Mouse (Mus musculus) heart, postnatal 36 days (tissue): ENCODE data around the gene Tex35. TPM values are rescaled to one million over a fixed set of nuclear protein-coding genes. Genes with fewer than 3 reads are reported as not detected.

Experiments
- DNase-seq, 2 experiments: peaks; one replicate each; pipeline ENCODE4 v3.0.0; 2021 to 2022
- intact Hi-C: fragments of 180-260 bp; cut with DNase I; formaldehyde crosslinking; loops from one replicate; pipeline ENCODE4 v1.15.1; 2025
- total RNA-seq, 2 experiments: library from RNA; stranded (reverse); gene quantifications; 2 replicates each; pipeline ENCODE4 v1.2.3; 2021

The Tex35 gene
- total RNA-seq: not detected

- no peak for DNase-seq
- intact Hi-C loops: no loop called here
Observed at GRCm38 (mm10) chr1:157108580-157108979, at the start of gene Tex35. Gene Tex35, minus strand, starts transcription at chr1:157108680.

DNA sequence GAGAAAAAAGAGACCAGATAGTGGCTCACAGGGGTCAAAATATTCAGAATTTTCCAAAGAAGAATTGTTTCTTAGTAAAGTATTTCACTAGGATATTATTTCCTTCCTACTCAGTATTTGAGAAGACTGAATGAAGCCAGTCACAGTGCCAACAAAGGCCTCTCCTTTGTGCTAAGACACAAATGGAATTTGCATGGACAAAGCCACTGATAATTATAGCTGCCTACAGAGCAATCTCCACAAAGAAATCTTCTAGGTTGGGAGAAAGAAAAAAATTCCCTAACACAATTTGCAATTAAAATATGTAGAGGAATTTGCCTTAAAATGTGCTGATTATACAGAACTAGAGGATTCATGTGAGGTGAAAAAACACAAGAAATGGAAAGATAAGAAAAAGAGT is 45.3 kb upstream of the Tex35 start:
- DNase-seq: no peak
- intact Hi-C loops: no loop called here

- no peak for DNase-seq
- intact Hi-C loops: no loop called here
Observed at GRCm38 (mm10) chr1:157150107-157150506, 41.6 kb upstream of the Tex35 start.

DNA sequence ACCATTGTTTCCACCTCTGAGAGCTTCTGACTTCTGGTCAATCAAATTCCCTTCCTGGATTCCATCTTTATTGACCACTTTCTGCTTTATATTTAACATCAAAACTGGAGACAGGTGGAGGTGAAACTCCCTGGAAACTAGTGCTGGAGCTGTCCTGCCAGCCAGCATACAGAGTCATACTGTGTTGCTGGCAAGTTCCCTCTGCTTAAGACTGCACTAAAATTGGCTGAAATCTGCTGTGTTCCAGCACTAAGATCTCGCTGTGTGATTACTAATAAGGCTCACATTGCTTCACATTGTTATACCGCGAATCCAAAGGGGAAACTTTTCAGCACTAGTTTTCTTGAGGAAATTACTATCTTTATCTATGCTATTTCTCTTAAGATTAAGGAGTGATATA is 36.1 kb upstream of the Tex35 start:
- DNase-seq: no peak
- intact Hi-C loops: loop anchor here (5.0 kb wide), 1 partner anchor 133 kb away; no protein-coding TSS in a partner anchor

DNA sequence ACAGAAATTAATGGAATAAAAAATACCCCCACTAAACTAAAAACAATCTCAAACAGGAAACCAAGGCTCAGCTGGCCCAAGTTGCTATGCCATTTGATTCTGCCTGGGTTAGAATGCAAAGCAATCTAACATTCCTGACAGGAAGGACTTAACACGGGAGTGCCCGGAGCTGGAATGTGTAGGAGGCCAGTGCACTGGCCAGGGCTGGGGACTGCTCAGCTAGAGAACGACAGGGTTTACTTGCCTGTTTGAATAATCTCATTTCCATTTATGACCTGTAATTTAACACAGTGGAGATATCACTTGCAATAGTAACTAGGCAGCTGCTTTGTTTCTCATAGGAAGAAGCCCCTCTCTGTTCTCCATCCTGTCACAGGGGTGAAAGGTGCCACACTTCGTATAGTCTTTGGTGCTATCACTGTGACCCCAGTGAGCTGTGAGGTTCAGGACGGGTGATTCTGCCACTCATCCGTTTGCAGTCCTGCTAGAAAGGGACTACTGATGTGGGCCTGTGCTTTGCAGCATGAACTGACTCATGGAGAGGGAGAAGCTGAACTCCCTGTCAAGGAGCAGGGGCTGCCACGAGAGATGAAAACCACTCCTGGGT is 34.9 kb upstream of the Tex35 start:
- intact Hi-C loops: no loop called here
- no peak for DNase-seq

GRCm38 (mm10) chr1:157141014-157141413 is 32.5 kb upstream of the Tex35 start:
- intact Hi-C loops: no loop called here
- no peak for DNase-seq

GRCm38 (mm10) chr1:157137854-157138241 is 29.4 kb upstream of the Tex35 start:
- intact Hi-C loops: loop anchor here (10.0 kb wide), 1 partner anchor 397 kb away; no protein-coding TSS in a partner anchor

GRCm38 (mm10) chr1:157137132-157137853 is 28.8 kb upstream of the Tex35 start:
- DNase-seq: no peak
- intact Hi-C loops: loop anchor here (10.0 kb wide), 1 partner anchor 398 kb away; no protein-coding TSS in a partner anchor

More at GRCm38 (mm10) chr1:157137854-157138241, 29.4 kb upstream of the Tex35 start:
- no peak for DNase-seq

DNA sequence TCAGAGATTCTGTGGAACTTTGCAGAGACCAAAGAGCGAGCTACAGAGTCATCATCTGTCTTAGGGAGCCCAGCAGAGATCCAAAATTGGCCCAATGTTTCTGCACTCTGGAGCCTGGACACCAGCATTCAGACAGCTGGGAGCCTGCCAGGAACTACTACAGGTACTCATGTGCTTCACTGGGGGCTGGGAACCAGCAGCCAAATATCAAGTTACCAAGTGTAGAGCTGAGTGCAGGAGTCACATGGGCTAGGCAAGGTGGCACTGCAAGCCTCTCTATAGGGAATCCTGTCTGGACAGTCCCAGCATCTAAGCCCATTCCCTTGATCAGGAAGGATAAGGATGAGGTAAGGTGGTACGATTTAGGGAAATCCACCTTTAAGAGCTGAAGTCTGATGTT is 19.7 kb upstream of the Tex35 start:
- DNase-seq: peak in 1 of 2 experiments; percentile 20
- intact Hi-C loops: no loop called here

GRCm38 (mm10) chr1:157123836-157124235 is 15.4 kb upstream of the Tex35 start:
- intact Hi-C loops: no loop called here
- DNase-seq: no peak

DNA sequence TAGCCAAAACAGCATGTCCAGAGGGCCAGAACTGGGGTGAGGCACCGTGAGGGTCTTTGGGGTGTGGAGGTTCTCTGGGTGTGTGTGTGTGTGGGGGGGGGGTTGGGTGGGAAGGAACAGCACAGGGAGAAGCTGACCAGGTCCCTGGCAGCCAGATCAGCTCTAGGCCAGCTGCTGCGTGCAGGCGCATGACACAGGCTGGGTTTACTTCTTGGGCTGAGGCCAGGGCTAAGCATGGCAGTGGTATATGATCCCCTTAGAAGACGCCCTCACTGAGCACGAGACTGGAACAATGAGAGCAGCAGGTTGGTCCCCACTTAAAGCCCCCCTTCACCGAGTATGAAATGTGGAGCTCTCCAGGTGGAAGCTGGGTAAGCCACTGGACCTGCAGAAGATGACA is 10.7 kb upstream of the Tex35 start:
- intact Hi-C loops: no loop called here
- DNase-seq: no peak

DNA sequence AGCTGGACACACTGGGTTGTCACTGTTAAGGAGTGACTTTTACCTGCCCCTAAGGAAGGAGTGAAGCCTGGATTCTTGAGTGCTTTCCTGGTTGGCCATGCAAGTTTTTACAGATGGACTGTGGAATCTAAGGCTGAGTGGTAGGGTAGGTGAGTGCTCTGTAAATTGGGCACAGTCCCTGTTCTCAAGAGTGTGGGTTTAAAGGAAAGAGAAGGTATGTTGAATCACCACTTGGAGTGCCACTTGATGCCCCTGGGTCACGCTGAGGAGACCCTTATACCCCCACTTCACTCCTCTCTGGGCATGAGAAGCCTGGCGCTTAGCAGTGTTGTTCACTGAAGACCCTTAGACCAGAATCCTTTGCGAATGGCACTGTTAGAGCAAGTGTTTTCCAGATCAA is 9.0 kb upstream of the Tex35 start:
- intact Hi-C loops: no loop called here
- no peak for DNase-seq

DNA sequence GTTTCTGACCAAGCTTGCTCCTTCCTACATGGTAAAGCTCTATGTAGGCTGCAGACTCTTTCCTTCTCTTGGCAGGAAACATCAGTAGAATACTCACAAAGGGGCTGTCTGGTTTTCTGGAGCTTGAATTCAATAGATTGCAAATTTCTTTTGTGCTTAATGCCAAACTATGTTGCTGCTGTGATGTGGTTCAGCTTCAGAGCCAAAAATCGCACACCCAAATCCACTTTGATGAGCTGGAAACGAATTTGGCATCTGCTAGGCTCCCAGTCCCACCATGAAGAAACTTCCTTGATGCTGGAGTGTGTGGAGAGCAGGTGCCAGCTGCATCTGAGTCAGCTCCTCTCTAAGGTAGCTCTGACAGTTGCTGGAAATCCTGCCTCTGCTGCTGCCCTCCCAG is 6.0 kb upstream of the Tex35 start:
- no peak for DNase-seq
- intact Hi-C loops: no loop called here

GRCm38 (mm10) chr1:157110287-157110835 is 1.9 kb upstream of the Tex35 start:
- DNase-seq: no peak
- intact Hi-C loops: no loop called here

GRCm38 (mm10) chr1:157101122-157101865 is 7.2 kb downstream of the Tex35 start:
- peak; percentile 31 to 47 for DNase-seq
- intact Hi-C loops: no loop called here

- intact Hi-C loops: no loop called here
- no peak for DNase-seq
Observed at GRCm38 (mm10) chr1:157095534-157095933, 12.9 kb downstream of the Tex35 start.

DNA sequence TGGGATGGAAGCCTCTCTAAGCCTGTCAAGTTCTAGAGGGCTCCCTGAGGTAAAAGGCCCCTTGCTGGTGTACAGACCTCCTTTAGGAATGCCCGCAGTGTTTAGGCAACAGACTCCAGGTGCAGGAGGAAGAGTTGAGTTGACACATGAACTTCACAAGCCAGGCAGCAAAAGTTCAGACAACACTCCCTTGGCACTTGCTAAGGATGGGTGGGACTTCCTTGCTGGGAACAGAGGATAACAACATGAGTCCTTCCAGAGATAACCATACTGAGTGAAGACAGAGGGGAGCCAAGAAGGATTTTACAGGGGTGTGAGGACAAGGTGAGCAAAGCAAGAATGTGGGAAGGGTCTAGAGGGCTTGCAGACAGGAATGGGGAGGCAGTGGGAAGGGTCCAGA is 15.9 kb downstream of the Tex35 start:
- intact Hi-C loops: no loop called here
- DNase-seq: no peak

- no peak for DNase-seq
- intact Hi-C loops: no loop called here
Observed at GRCm38 (mm10) chr1:157092140-157092539, 16.3 kb downstream of the Tex35 start.

- intact Hi-C loops: no loop called here
- DNase-seq: no peak
Observed at GRCm38 (mm10) chr1:157090835-157091234, 17.6 kb downstream of the Tex35 start.

DNA sequence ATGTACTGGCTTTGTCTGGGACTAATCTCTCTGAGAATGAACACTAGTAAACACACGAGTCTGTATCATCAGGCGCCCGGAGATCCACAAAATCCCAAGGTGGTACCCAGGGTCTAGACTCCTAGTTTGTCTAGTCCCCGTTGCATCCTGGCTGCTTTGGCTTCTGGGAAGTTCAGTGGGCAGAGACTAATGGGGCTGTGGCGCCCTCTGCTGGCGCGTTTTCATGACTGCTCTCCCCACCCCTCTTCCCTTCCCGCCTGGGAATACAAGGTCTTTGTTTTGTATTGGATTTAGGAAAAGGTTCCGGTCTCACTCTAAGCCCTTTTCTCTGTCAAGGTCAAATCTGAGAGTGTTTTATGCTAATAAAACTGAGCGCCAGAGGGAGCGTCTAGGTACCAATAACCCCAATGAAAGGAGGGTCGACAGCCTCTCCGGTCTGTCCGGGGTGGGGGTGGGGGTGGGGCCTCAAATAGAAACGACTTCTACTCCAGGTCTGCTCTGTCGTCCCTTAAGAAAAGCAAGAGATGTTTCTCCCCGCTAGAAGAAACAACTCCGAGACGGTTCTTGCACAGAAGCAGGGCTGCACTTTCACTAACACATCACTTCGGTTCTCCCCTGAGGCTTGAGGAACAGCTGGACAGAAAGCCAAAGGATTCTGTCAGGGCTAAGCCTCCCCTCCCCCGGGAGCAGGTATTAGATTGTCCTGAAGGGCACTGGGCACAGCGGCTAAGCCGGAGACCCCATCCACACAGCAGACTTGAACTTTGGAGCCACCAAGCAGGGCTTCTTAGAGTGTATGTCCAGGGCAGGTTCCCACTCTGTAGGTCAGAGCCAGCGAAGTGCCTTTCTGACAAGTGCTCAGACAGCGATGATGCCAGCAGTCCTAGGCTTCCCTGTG is 22.1 kb downstream of the Tex35 start:
- intact Hi-C loops: loop anchor here (2.0 kb wide), 2 partner anchors 194 to 372 kb away; partner anchors contain the start of gene Cryzl2
- DNase-seq: peak; percentile 71 to 78
